Mouse (Mus musculus): ENCODE results near the gene Hormad1. TPM values are rescaled to one million over a fixed set of nuclear protein-coding genes. Genes with fewer than 3 reads are reported as not detected.
"Not testable (repeated sequence)": the region's sequence is repeated elsewhere in the genome, so short reads cannot be mapped to it uniquely, and the experiment has no call there.

The Hormad1 gene
- total RNA-seq (2021) = not detected
- long read RNA-seq, experiment 1 = 0 reads
- long read RNA-seq, experiment 2, partial matches to known transcripts = 0 of 2 reads
- long read RNA-seq, experiment 2, other reads (novel, unspliced or antisense) = 2 of 2 reads

- DNase-seq (ENCODE audit: low spot score in 2 of 2) = no peak
These were observed at the start of gene Hormad1 for GRCm38 (mm10) chr3:95559437-95559836. Gene Hormad1, plus strand, starts transcription at chr3:95559677.

GRCm38 (mm10) chr3:95511611-95512180 is 47.8 kb upstream of the Hormad1 start:
- no peak for DNase-seq (ENCODE audit: low spot score in 2 of 2)

GRCm38 (mm10) chr3:95516614-95517041 is 42.8 kb upstream of the Hormad1 start:
- no peak for DNase-seq (ENCODE audit: low spot score in 2 of 2)

- peak in 1 of 2 experiments; percentile 39 for DNase-seq (ENCODE audit: low spot score in 2 of 2)
These were observed 42.0 kb upstream of the Hormad1 start for GRCm38 (mm10) chr3:95517493-95517898.

GRCm38 (mm10) chr3:95518891-95519290 is 40.6 kb upstream of the Hormad1 start:
- no peak for DNase-seq (ENCODE audit: low spot score in 2 of 2)

- no peak for DNase-seq (ENCODE audit: low spot score in 2 of 2)
These were observed 40.2 kb upstream of the Hormad1 start for GRCm38 (mm10) chr3:95519315-95519714.

DNA sequence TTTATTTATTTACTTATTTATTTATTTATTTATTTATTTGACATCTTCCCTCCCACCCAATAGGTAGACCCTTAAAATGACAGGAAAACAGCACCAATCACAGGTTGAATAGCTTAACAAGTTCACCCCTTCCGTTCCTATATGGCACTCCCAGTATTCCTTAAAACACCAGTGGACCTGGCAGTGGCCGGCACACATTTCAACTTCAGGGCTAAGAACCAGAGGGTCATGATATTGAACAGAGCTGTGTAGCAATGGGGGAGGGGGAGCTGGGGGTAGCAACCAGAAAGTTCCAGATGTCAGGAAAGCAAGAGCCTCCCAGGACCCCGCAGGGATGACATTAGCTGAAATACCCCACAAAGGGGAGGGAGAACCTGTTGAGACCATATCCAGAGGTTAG is 39.4 kb upstream of the Hormad1 start:
- DNase-seq (ENCODE audit: low spot score in 2 of 2) = no peak

- no peak for DNase-seq (ENCODE audit: low spot score in 2 of 2)
These were observed 38.3 kb upstream of the Hormad1 start for GRCm38 (mm10) chr3:95521168-95521567.

DNA sequence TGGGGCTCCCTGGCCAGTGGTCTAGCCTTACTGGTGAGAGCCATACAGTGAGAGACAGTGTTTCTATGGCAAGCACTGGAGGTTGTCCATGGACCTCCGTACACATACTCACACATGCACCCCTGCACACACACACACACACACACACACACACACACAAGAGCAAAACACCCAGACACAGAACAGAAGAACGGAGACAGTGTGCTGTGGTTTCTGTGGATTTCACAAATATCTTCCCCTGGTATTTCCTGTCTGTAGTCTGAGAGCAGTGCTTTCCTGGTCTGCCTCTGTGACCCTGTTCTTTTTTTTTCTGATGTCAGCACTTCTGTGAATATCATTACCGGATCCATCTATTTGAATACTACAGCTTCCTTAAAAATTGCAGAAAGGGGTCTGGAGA is 35.8 kb upstream of the Hormad1 start:
- no peak for DNase-seq (ENCODE audit: low spot score in 2 of 2)

DNA sequence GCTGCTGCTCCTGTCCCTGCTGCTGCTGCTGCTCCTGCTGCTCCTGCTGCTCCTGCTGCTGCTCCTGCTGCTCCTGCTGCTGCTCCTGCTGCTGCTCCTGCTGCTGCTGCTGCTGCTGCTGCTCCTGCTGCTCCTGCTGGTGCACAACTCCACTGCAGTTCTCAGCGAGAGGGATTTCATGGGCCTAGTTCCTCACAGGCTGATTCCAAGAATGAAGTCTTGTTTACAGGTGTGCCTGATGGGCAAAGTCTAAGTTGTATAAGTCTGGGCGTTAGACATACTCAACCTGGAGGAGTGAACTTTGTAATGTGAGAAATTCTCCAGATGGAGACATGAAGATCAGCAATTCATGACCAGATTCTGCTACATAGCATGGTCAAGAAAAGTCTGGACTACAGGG is 34.8 kb upstream of the Hormad1 start:
- no peak for DNase-seq (ENCODE audit: low spot score in 2 of 2)

- DNase-seq (ENCODE audit: low spot score in 2 of 2) = no peak
These were observed 33.4 kb upstream of the Hormad1 start for GRCm38 (mm10) chr3:95526111-95526510.

- no peak for DNase-seq (ENCODE audit: low spot score in 2 of 2)
These were observed 32.8 kb upstream of the Hormad1 start, which contains the start of gene Ctss for GRCm38 (mm10) chr3:95526622-95527211. Gene Ctss, plus strand, starts transcription at chr3:95526786.

- DNase-seq (ENCODE audit: low spot score in 2 of 2) = no peak
These were observed 29.7 kb upstream of the Hormad1 start for GRCm38 (mm10) chr3:95529814-95530213.

DNA sequence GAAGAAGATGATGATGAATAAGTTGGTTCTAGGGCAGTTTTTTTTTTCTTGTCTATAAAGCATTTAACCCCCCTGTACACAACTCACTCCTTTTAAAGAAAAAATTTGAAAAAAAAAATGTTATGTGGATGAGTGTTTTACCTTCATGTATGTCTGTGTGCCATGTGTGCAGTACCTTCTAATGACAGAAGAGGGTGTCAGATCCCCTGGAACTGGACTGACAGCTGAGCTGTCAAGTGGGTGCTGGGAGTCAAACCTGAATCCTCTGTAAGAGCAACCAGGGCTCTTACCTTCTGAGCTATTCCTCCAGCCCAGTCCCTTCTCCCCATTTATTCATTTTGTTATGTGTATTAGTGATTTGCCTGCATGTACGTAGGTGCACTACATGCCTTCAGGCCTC is 28.5 kb upstream of the Hormad1 start:
- no peak for DNase-seq (ENCODE audit: low spot score in 2 of 2)

DNA sequence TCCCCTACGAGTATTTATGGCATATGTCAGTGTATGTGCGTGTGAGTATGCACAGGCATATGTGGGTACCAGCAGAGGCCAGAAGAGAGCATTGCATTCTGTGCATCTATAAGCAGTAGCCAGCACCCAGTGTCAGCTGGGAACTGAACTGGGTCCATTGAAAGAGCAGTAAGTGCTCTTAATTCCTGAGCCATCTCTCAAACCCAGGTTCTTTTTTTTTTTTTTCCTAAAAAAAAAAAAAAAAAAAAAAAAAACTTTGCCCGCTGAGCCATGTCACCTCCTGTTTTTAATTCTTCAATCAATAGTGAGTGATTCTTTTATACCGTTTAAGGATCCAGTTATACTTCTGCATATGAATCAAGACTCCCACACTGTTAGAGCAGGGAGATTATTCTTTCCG is 26.1 kb upstream of the Hormad1 start:
- DNase-seq (ENCODE audit: low spot score in 2 of 2) = no peak

- DNase-seq (ENCODE audit: low spot score in 2 of 2) = no peak
These were observed 24.6 kb upstream of the Hormad1 start for GRCm38 (mm10) chr3:95534927-95535326.

DNA sequence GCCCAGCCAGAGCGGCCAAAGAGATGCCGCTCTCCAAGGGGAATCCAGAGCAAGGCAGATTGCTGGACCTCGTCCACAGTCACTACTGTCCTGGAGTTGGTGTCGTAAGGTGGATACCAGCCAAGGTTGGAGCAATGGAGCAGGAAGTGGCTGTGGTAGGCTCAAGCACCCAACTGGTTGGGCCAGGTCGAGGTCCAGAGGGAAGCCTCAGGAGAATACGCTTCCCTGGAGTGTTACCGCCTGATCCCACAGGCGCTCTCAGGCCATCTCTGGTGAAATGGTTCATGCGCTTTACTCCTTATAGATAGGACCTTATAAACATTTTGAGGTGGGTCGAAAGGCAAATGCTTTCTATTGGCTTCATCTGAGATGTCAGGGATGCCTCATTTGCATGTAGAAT is 20.5 kb upstream of the Hormad1 start:
- no peak for DNase-seq (ENCODE audit: low spot score in 2 of 2)

DNA sequence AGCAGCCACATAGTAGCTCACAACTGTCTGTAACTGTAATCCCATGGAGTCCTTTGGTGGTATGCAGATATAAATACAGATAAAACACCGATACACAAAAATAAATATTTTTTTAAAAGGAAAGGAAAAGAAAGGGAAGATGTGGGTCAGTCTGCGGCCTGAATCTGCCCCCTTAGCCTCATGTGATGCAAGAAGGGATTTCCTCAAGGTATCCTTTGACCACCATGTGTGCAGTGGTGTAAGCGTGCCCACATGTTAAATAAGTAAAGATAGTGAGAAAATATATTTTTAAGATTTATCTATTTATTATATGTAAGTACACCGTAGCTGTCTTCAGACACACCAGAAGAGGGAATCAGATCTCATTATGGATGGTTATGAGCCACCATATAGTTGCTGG is 19.6 kb upstream of the Hormad1 start:
- no peak for DNase-seq (ENCODE audit: low spot score in 2 of 2)

DNA sequence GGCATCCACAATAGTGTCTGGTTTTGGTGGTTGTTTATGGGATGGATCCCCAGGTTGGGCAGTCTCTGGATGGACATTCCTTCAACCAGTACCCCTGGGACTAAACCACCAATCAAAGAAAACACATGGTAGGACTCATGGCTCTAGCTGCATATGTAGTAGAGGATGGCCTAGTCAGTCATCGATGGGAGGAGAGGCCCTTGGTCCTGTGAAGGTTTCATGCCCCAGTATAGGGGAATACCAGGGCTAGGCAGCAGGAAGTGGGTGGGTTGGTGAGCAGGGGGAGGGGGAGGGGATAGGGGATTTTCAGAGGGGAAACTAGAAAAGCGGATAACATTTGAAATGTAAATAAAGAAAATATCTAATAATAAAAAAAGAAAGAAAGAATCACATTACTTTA is 18.3 kb upstream of the Hormad1 start:
- not testable (repeated sequence) for DNase-seq (ENCODE audit: low spot score in 2 of 2)

DNA sequence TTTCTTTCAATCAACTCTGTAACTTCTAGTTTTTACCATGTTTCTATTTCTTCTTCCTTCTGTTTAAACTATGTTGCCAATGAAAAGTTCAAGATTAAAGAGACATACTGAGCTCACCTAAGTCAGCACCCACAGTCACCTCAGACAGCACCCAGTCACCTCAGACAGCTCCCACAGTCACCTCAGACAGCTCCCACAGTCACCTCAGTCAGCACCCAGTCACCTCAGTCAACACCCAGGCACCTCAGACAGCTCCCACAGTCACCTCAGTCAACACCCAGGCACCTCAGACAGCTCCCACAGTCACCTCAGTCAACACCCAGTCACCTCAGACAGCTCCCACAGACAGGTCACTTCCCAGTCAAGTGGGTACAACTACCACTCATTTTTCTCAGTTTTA is 17.3 kb upstream of the Hormad1 start:
- no peak for DNase-seq (ENCODE audit: low spot score in 2 of 2)

DNA sequence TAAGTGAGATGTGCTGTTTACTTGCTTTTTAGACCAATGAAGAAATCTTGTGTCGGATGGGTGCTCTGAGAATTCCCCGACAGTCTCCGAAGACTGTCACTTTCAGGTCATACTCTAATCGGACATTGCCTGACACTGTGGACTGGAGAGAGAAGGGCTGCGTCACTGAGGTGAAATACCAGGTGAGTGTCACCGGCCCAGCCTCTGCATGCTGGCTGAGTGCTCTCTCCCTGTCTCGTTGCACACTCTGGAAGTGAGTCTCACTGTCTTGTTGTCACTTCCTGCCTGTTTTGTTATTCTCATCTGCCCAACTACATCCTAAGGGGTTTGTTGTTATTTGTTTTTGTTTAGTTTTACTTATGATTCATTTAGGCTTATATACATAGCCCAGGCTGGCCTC is 16.5 kb upstream of the Hormad1 start:
- DNase-seq (ENCODE audit: low spot score in 2 of 2) = no peak

DNA sequence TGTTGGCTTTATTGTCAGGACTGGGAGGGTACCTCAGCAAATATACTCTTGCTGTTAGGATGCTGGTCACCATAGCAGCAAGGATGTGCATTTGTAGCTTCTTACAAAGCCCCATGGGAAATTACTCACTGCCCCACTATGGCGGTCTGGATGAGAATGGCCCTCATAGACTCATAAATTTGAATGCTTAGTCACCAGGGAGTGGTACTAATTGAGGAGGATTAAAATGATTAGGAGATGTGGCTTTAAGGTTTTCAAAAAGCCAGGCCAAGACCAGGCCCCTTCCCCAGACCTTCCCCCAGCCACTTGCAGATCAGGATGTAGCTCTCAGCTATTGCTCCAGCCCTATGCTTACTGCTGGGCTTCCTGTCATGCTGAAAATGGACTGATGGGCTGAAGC is 9.3 kb upstream of the Hormad1 start:
- DNase-seq (ENCODE audit: low spot score in 2 of 2) = no peak

DNA sequence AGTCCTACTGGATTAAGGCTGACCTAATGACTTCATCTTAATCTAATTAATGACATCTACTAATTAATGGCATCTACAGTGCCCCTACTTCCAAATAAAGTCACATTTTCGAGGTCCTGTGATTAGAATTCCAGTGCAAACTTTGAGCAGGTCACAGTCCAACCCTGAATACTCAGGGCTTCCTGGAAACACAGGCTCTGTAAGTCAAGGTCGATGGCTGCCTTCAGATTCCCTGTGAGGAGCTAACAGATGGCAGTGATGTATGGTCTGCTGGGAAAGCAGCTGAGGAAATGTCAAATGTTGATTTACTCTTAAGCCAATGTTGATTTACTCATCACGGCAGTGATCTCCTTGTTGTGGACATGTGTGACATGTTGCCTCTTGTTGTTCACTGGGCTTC is 5.5 kb upstream of the Hormad1 start:
- DNase-seq (ENCODE audit: low spot score in 2 of 2) = no peak

All from adrenal gland, postnatal 4 days (tissue).